Mouse (Mus musculus): ENCODE results near the gene Cyct.

DNA sequence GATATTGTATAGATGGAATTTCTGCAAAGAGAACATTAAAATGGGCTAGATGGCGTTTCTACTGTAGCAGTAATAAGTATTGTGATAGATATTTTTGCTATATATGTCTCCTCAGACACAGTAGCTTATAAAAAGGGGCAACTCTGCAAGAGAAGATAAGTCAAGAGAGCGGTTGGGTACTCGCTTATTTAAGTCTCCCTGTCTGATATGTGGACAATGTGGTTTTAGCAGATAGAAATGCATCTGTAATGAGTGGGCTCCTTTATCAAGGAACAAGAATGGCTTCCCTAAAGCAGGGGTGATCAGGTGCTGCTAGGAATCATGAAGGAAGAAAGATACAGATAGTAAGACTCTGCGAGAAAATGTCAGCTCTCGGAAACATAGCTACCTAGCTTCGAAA, 39.9 kb downstream of the Cyct start:
- TF ChIP-seq CTCF (IDR thresholded peaks at IDR 0.05; ENCODE audit: low read depth) (no peak), EP300 (IDR thresholded peaks at IDR 0.05; ENCODE audit: low read depth) (peak; percentile 86)
